15 mouse cellular contexts compared by ENCODE assay signal in the genomic region with DNA sequence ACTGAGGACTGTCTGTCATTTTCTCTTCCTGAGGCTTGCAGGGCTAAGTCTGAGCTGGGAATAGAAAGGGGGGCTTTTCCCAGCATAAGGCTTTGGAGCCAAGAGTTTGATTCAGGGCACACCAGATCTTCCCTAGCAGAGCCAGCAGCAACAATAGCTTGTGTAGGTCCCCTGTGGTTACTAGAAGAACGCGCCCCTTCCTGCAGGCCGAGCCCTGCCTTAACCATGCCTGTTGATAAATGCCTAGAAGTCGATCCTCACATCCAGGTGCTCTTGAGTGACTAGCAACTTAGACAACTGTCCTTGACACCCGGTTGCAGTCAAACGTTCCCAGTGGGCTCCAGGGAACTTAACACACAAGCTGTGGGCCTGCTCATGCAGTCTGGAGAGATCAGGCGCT.
DNase-seq lines count a peak whose midpoint lies in the region; ATAC-seq and TF ChIP-seq lines count a peak whose summit lies in the region.
"Had no signal": no experiment of that assay in that cellular context is flagged by ENCODE, and none has a peak within 500 bp of the region (broad histone marks: within the 10 kb centered on the region; RNA-seq: fewer than 3 reads in every experiment).

No protein-coding gene starts in this region.

- H3K4me3 ChIP-seq in hindbrain, embryonic 10.5 days, result no peak overlapping the region
- no peak overlapping the region for H3K4me3 ChIP-seq in hindbrain, embryonic 11.5 days (ENCODE audit: low read depth, low read length)
- no peak overlapping the region for H3K4me3 ChIP-seq in embryonic facial prominence, embryonic 13.5 days
- no peak overlapping the region for H3K4me3 ChIP-seq in hindbrain, postnatal 0 days (ENCODE audit: low read length)
- H3K4me3 ChIP-seq: erythroblast, embryonic 14.5 days; limb, embryonic 13.5 days had no signal

- peak overlapping the region; percentile 88 for H3K27ac ChIP-seq in hindbrain, embryonic 10.5 days
- no peak overlapping the region for H3K27ac ChIP-seq in hindbrain, embryonic 11.5 days (ENCODE audit: low read depth, low read length)
- H3K27ac ChIP-seq in embryonic facial prominence, embryonic 13.5 days, result peak overlapping the region; percentile 92
- peak overlapping the region; percentile 51 for H3K27ac ChIP-seq in hindbrain, postnatal 0 days

- no peak for ATAC-seq in hindbrain, embryonic 11.5 days (ENCODE audit: low FRiP score)
- ATAC-seq in embryonic facial prominence, embryonic 13.5 days (ENCODE audit: insufficient number of reproducible peaks, insufficient read depth, low FRiP score, low TSS enrichment, low read depth), result no peak
- no peak for ATAC-seq in hindbrain, postnatal 0 days

- TF ChIP-seq CTCF in hindbrain, postnatal 0 days (IDR thresholded peaks at IDR 0.05; ENCODE audit: low read depth), result no peak

- no peak for DNase-seq in hindbrain, embryonic 10.5 days (ENCODE audit: low spot score)
- DNase-seq in hindbrain, embryonic 11.5 days (ENCODE audit: low spot score), result no peak
- DNase-seq in ES-CJ7 (ENCODE audit: low read depth, low spot score), result peak; percentile 79
- no peak for DNase-seq in hindbrain, postnatal 0 days (ENCODE audit: low spot score)
- DNase-seq in kidney, adult 18-20 months, result no peak
- no peak for DNase-seq in layer of hippocampus, adult 11-12 months (ENCODE audit: low spot score)
- DNase-seq in left cerebral cortex, postnatal 25 days (ENCODE audit: low spot score in 2 of 2), result no peak
- DNase-seq: cerebellum, postnatal 25 days; gastrocnemius, postnatal 25 days; kidney, adult 2 months; lung, postnatal 4 days; thymus, adult 2 months had no signal

- no peaks in the 10 kb centered on the region for H3K36me3 ChIP-seq in hindbrain, embryonic 10.5 days
- no peaks in the 10 kb centered on the region for H3K36me3 ChIP-seq in hindbrain, embryonic 11.5 days (ENCODE audit: control insufficient read depth, insufficient read depth, low read length)
- no peaks in the 10 kb centered on the region for H3K36me3 ChIP-seq in embryonic facial prominence, embryonic 13.5 days
- no peaks in the 10 kb centered on the region for H3K36me3 ChIP-seq in hindbrain, postnatal 0 days (ENCODE audit: insufficient read depth, low read length)
- H3K36me3 ChIP-seq: limb, embryonic 13.5 days had no signal

- H3K9me3 ChIP-seq in hindbrain, embryonic 10.5 days, result no peaks in the 10 kb centered on the region
- no peaks in the 10 kb centered on the region for H3K9me3 ChIP-seq in hindbrain, embryonic 11.5 days (ENCODE audit: control insufficient read depth, low read length)
- no peaks in the 10 kb centered on the region for H3K9me3 ChIP-seq in embryonic facial prominence, embryonic 13.5 days
- H3K9me3 ChIP-seq in hindbrain, postnatal 0 days (ENCODE audit: low read length), result no peaks in the 10 kb centered on the region
- H3K9me3 ChIP-seq: limb, embryonic 13.5 days had no signal

- H3K27me3 ChIP-seq in hindbrain, embryonic 10.5 days (ENCODE audit: insufficient read depth, poor library complexity, severe bottlenecking), result peaks cover 58% of the 10 kb centered on the region
- H3K27me3 ChIP-seq in hindbrain, embryonic 11.5 days (ENCODE audit: control insufficient read depth, insufficient read depth, low read length), result 0 out of 2 replicates have a peak, but pooled peaks cover 2% of the 10 kb centered on the region
- no peaks in the 10 kb centered on the region for H3K27me3 ChIP-seq in embryonic facial prominence, embryonic 13.5 days
- no peaks in the 10 kb centered on the region for H3K27me3 ChIP-seq in hindbrain, postnatal 0 days (ENCODE audit: insufficient read depth, low read length)
- H3K27me3 ChIP-seq: limb, embryonic 13.5 days had no signal

- no peak overlapping the region for H3K9ac ChIP-seq in hindbrain, embryonic 11.5 days (ENCODE audit: low read depth, low read length)
- H3K9ac ChIP-seq in embryonic facial prominence, embryonic 13.5 days, result 0 out of 2 replicates have a peak overlapping the region, but pooled peaks have one; percentile 44
- no peak overlapping the region for H3K9ac ChIP-seq in hindbrain, postnatal 0 days (replicated peaks; ENCODE audit: low read length)
- H3K9ac ChIP-seq: limb, embryonic 13.5 days had no signal

- H3K4me2 ChIP-seq in hindbrain, embryonic 11.5 days (replicated peaks; ENCODE audit: low read depth, low read length), result no peak overlapping the region
- no peak overlapping the region for H3K4me2 ChIP-seq in embryonic facial prominence, embryonic 13.5 days
- no peak overlapping the region for H3K4me2 ChIP-seq in hindbrain, postnatal 0 days (ENCODE audit: low read depth, low read length)
- H3K4me2 ChIP-seq: limb, embryonic 13.5 days had no signal

- H3K4me1 ChIP-seq in hindbrain, embryonic 10.5 days (replicated peaks), result peaks cover 100% of the 10 kb centered on the region
- H3K4me1 ChIP-seq in hindbrain, embryonic 11.5 days (replicated peaks; ENCODE audit: control insufficient read depth, insufficient read depth, low read length), result peaks cover 50% of the 10 kb centered on the region
- peaks cover 96% of the 10 kb centered on the region for H3K4me1 ChIP-seq in embryonic facial prominence, embryonic 13.5 days
- H3K4me1 ChIP-seq in hindbrain, postnatal 0 days (ENCODE audit: insufficient read depth, low read length), result peaks cover 46% of the 10 kb centered on the region

- WGBS in hindbrain, embryonic 10.5 days, result 33% methylated on average over 7 of the region's 7 CpGs
- 34% methylated on average over 7 of the region's 7 CpGs for WGBS in hindbrain, embryonic 11.5 days
- WGBS in embryonic facial prominence, embryonic 13.5 days, result 34% methylated on average over 7 of the region's 7 CpGs
- 36% methylated on average over 7 of the region's 7 CpGs for WGBS in hindbrain, postnatal 0 days

- intact Hi-C loops in left cerebral cortex, postnatal 25 days (cut with DNase I), result no loop called here
